10 mouse cellular contexts compared by ENCODE assay signal in the genomic region with DNA sequence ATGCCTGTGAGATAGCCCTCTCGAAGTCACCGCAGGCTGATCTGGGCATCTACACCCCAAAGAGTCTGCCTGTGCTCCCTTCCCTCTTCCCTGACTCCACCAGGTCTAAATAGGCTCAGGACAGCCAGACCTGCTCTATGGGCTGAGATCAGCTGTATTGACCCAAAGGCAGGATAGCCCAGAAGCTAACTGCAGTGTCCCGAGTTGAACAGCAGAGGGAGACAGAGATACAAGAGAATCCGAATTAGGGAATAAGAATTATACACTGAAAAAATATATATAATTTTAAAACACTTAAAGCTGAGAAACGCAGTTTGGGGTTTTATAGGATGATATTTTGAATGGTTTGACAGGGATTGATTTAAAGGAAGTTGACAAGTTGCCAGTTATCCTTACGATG. TPM values are rescaled to one million over a fixed set of nuclear protein-coding genes. Genes with fewer than 3 reads are reported as not detected.
DNase-seq lines count a peak whose midpoint lies in the region; ATAC-seq and TF ChIP-seq lines count a peak whose summit lies in the region.
"Had no signal": no experiment of that assay in that cellular context is flagged by ENCODE, and none has a peak within 500 bp of the region (broad histone marks: within the 10 kb centered on the region; RNA-seq: fewer than 3 reads in every experiment).

No protein-coding gene starts in this region.

- H3K36me3 ChIP-seq in intestine, embryonic 14.5 days (ENCODE audit: control insufficient read depth, insufficient read depth, low read length): no peaks in the 10 kb centered on the region
- no peaks in the 10 kb centered on the region for H3K36me3 ChIP-seq in intestine, embryonic 15.5 days
- H3K36me3 ChIP-seq in MEL (ENCODE audit: control insufficient read depth in 1 of 2, insufficient read depth in 2 of 2, low read length in 2 of 2): no peaks in the 10 kb centered on the region
- H3K36me3 ChIP-seq: neural tube, embryonic 13.5 days had no signal

- no peak for ATAC-seq in intestine, embryonic 14.5 days (replicated peaks; ENCODE audit: low FRiP score, low TSS enrichment, low read depth)
- ATAC-seq in intestine, embryonic 15.5 days: no peak
- ATAC-seq in monocyte, adult 5-6 weeks (replicated peaks; ENCODE audit: insufficient number of reproducible peaks, low FRiP score, low TSS enrichment, poor library complexity, severe bottlenecking): 0 out of 2 replicates have a peak, but pooled peaks have one; percentile 43

- H3K9me3 ChIP-seq in intestine, embryonic 14.5 days (ENCODE audit: control insufficient read depth, low read length): no peaks in the 10 kb centered on the region
- no peaks in the 10 kb centered on the region for H3K9me3 ChIP-seq in intestine, embryonic 15.5 days
- H3K9me3 ChIP-seq in MEL (replicated peaks; ENCODE audit: insufficient read depth, low read length): no peaks in the 10 kb centered on the region
- H3K9me3 ChIP-seq: neural tube, embryonic 13.5 days had no signal

- TF ChIP-seq CTCF in MEL (IDR thresholded peaks at IDR 0.05 in 2 of 3, conservative IDR thresholded peaks at IDR 0.05 in 1 of 3; ENCODE audit: control insufficient read depth in 1 of 3, insufficient read depth in 1 of 3, low read depth in 2 of 3, low read length in 3 of 3, poor library complexity in 1 of 3, severe bottlenecking in 1 of 3): peak; percentile 54 to 80 (median 73)
- peak; percentile 72; the same call in 1 of the 2 replicates for TF ChIP-seq CTCF in brain, embryonic 14.5 days (IDR thresholded peaks at IDR 0.05; ENCODE audit: borderline replicate concordance, extremely low read depth, insufficient read depth, insufficient read length)

- no peak overlapping the region for H3K4me2 ChIP-seq in intestine, embryonic 14.5 days (ENCODE audit: low read length)
- H3K4me2 ChIP-seq in intestine, embryonic 15.5 days (replicated peaks): no peak overlapping the region
- H3K4me2 ChIP-seq: neural tube, embryonic 13.5 days had no signal

- H3K27me3 ChIP-seq in intestine, embryonic 14.5 days (replicated peaks; ENCODE audit: control insufficient read depth, insufficient read depth, low read length): no peaks in the 10 kb centered on the region
- no peaks in the 10 kb centered on the region for H3K27me3 ChIP-seq in intestine, embryonic 15.5 days (replicated peaks)
- H3K27me3 ChIP-seq in MEL (ENCODE audit: control insufficient read depth in 1 of 2, insufficient read depth in 2 of 2, low read length in 2 of 2): peaks cover 0 to 8% of the 10 kb centered on the region in 2 experiments
- H3K27me3 ChIP-seq: neural tube, embryonic 13.5 days had no signal

- no peaks in the 10 kb centered on the region for H3K79me2 ChIP-seq in MEL (ENCODE audit: control insufficient read depth, insufficient read depth, low read length, poor library complexity)

- TF ChIP-seq POLR2A in MEL (IDR thresholded peaks at IDR 0.05; ENCODE audit: control insufficient read depth in 1 of 2, insufficient read depth in 1 of 2, low read depth in 1 of 2, low read length in 2 of 2, poor library complexity in 1 of 2): no peak
- no peak for TF ChIP-seq POLR2A in brain, embryonic 14.5 days (IDR thresholded peaks at IDR 0.05; ENCODE audit: borderline replicate concordance, extremely low read depth, insufficient read depth, insufficient read length, poor library complexity, severe bottlenecking)

- 28% methylated on average over 6 of the region's 6 CpGs for WGBS in intestine, embryonic 14.5 days
- 25% methylated on average over 6 of the region's 6 CpGs for WGBS in intestine, embryonic 15.5 days

- DNase-seq in intestine, embryonic 14.5 days (ENCODE audit: low spot score): peak; percentile 73
- DNase-seq in MEL (ENCODE audit: low read depth, low spot score): peak; percentile 57
- peak; percentile 55 for DNase-seq in brain, embryonic 14.5 days (ENCODE audit: low read depth)
- DNase-seq in frontal cortex, postnatal 36 days (ENCODE audit: low spot score in 2 of 2): peak; percentile 41 to 54
- DNase-seq in layer of hippocampus, postnatal 36 days: peak; percentile 17 to 37
- DNase-seq in urinary bladder, postnatal 36 days (ENCODE audit: low spot score in 2 of 2): peak; percentile 33 to 38

- H3K27ac ChIP-seq in intestine, embryonic 14.5 days (ENCODE audit: low read depth): no peak overlapping the region
- no peak overlapping the region for H3K27ac ChIP-seq in intestine, embryonic 15.5 days
- no peak overlapping the region for H3K27ac ChIP-seq in MEL (ENCODE audit: control insufficient read depth, low read depth, low read length)
- H3K27ac ChIP-seq: neural tube, embryonic 13.5 days had no signal

- H3K4me1 ChIP-seq in intestine, embryonic 14.5 days (replicated peaks; ENCODE audit: control insufficient read depth, insufficient read depth, low read length): no peaks in the 10 kb centered on the region
- no peaks in the 10 kb centered on the region for H3K4me1 ChIP-seq in intestine, embryonic 15.5 days (replicated peaks)
- H3K4me1 ChIP-seq in MEL (ENCODE audit: control insufficient read depth in 1 of 2, insufficient read depth in 2 of 2, low read length in 2 of 2): no peaks in the 10 kb centered on the region; a peak in 1 of 4 replicates
- H3K4me1 ChIP-seq: neural tube, embryonic 13.5 days had no signal

- no peak overlapping the region for H3K4me3 ChIP-seq in intestine, embryonic 14.5 days (ENCODE audit: low read depth, low read length)
- no peak overlapping the region for H3K4me3 ChIP-seq in intestine, embryonic 15.5 days (replicated peaks)
- no peak overlapping the region for H3K4me3 ChIP-seq in MEL (ENCODE audit: control insufficient read depth in 1 of 2, insufficient read depth in 1 of 2, low read depth in 2 of 2, low read length in 2 of 2)
- H3K4me3 ChIP-seq: neural tube, embryonic 13.5 days had no signal

- TF ChIP-seq RAD21 in MEL (IDR thresholded peaks at IDR 0.05; ENCODE audit: low read depth, low read length): peak; percentile 53

- H3K9ac ChIP-seq in intestine, embryonic 14.5 days (ENCODE audit: low read length): no peak overlapping the region
- no peak overlapping the region for H3K9ac ChIP-seq in intestine, embryonic 15.5 days
- no peak overlapping the region for H3K9ac ChIP-seq in MEL (ENCODE audit: control insufficient read depth, low read depth, low read length, poor library complexity, severe bottlenecking)
- H3K9ac ChIP-seq: neural tube, embryonic 13.5 days had no signal

- no peak for TF ChIP-seq EP300 in MEL (IDR thresholded peaks at IDR 0.05; ENCODE audit: low read depth in 1 of 2, low read length in 2 of 2)

TF ChIP-seq in MEL, 35 proteins besides CTCF, POLR2A, EP300 and RAD21:
- TF ChIP-seq MAX (IDR thresholded peaks at IDR 0.05; ENCODE audit: low read length) (no peak), SMC3 (IDR thresholded peaks at IDR 0.05; ENCODE audit: low read depth, low read length) (peak; percentile 70), ZC3H11A (IDR thresholded peaks at IDR 0.05; ENCODE audit: low read depth, low read length) (peak; percentile 33; the same call in 1 of the 2 replicates)

RNA-seq across cellular contexts. Expression of a gene that starts 56.2 kb away (rescaled TPM):
- 199 TPM in 1 of 2 replicates, not detected in the other for polyA plus RNA-seq in intestine, embryonic 14.5 days (2014; fragmentation: Nextera tagmentation; extraction: Ambion mirVana)
- 272 and 461 TPM in 2 replicates for polyA plus RNA-seq in intestine, embryonic 15.5 days (2015; fragmentation: Nextera tagmentation; extraction: Ambion mirVana)
- not detected in 2 replicates for total RNA-seq in MEL (2012; rRNA removed)
- polyA plus RNA-seq in MEL (2012; ENCODE audit: insufficient read depth in 1 of 2, insufficient read length in 2 of 2, low read depth in 1 of 2, low replicate concordance in 2 of 2, missing spikeins in 1 of 2): not detected
- 0.44 and 1.1 TPM in 2 replicates for polyA plus RNA-seq in brain, embryonic 14.5 days (2012; rRNA removed)
- total RNA-seq in layer of hippocampus, postnatal 36 days (2021): not detected
- total RNA-seq in monocyte, adult 5-6 weeks (2017): not detected in 3 replicates
- polyA plus RNA-seq: frontal cortex, adult 2 months; neural tube, embryonic 13.5 days had no signal
